Mouse (Mus musculus) naive thymus-derived CD4-positive, alpha-beta T cell, adult 2 months (primary cell): ENCODE results near the gene Cgas.
"Not testable (repeated sequence)": the region's sequence is repeated elsewhere in the genome, so short reads cannot be mapped to it uniquely, and the experiment has no call there.

ENCODE experiments used
- DNase-seq: peaks from one replicate; pipeline ENCODE4 v3.0.0-alpha.2; 2011; ENCODE audit warnings: low read depth

Cgas gene

DNA sequence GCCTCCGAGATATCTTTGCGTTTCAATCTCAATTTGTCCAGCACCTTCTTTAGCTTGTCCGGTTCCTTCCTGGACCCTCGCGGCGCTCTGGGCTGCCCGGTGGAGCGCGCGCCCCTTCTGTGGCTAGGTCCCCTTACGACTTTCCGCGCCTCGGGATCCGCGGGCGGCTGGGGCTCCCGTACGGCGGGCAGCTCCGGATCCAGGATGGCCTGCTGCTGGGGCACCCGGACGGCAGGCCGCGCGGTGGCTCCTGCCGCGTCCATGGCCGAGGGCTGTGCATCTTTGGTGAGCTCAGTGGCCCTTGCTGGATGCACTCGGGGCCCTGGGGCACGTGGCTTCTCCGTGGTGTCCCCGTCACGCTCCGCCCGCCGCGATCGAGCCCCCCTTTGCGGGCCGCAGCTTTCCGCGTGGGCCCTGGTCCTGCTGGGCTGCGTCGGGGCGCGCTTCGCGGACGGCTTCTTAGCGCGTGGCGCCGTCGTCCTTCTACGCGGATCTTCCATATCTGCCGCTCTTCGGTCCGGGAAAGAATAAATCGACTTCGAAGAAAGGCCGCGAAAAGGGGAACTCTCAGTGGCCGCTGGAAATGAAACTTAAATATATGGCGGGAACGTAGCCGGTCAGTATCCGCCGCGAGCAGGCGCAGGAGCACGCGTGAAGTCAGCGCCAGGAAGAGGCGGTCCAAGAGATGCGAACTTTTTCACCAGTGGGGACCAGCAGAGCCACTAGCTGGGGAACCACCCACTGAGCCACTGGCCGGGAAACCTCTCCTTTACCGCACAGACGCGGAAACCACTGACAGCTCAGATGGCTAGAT lies at the start of gene Cgas:
Gene Cgas (minus strand): TSS at position 659 of the 814 bp plus-strand sequence.
- peak; percentile 71 for DNase-seq

DNA sequence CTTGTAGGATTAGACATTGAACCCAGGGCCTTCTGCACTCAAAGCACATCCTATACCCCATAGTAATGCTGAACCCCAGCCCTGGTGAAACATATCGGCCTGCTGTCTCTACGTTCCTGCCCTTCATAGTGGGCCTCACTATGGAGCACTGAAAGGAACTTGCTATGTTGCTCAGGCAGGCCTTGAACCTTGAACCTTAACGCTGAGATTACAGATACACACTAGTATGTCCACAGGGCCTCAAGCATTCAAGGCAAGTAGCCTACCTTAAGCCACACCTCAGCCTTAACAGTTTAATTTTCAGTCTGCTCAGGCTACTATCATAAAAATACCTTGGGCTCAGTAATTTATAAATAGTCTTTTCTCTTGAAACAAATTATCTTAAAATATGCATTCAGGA lies 49.2 kb upstream of the Cgas start:
- no peak for DNase-seq

- no peak for DNase-seq
These were observed 48.1 kb upstream of the Cgas start for GRCm38 (mm10) chr9:78491169-78491568.

GRCm38 (mm10) chr9:78488890-78489420 lies 45.9 kb upstream of the Cgas start, which contains the start of gene Eef1a1:
Eef1a1 (minus strand) TSS chr9:78489151.
- peak; percentile 76 for DNase-seq

DNA sequence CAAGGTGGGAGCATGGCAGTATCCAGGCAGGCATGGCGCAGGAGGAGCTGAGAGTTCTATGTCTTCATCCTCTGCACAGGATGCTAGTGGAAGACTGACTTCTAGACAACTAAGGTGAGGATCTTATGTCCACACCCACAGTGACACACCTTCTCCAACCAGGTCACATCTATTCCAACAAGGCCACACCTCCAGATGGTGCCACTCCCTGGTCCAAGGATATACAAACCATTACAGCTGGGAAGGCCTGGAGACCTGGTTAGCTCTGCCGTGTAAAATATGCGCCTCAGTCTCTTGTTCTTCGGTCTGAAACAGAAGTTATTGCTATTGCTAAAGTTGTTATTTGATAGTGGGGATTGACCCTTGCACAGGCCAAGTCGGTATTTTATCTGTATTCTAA lies 45.0 kb upstream of the Cgas start:
- not testable (repeated sequence) for DNase-seq

DNA sequence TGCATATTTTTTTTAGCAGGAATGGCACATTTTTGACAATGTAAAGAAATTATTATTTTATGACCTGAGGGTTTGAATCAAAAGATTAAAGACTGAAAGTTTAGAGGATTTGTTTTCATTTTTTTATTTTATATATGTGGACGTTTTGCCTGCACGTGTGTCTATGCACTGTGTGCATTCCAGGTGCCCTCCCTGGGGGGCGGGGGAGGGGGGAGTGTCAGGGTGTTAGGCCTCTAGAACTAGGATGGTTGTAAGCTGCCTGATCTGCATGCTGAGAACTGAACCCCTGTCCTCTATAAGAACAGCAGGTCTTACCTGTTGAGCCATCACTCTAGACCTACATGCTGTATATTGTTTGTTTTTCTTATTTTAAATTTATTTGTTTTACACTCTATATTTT lies 41.6 kb upstream of the Cgas start:
- DNase-seq, result no peak

DNA sequence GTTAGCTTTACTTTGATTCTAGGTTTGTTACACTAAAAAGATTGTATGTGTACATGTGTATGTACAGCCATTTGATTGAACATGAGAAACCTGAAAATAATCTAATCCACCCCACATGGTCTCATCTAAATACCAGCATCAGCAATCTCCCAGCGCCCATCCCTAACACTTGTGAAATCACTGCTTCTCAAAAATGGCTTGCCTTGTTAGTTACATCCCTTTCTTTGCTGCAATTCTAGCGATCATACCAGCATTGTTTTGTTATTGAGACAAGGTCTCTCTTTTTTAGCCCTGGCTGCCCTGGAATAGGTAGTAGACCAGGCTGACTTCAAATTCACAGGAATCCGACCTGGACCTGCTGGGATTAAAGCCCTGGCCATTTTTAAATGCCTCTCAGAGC lies 39.3 kb upstream of the Cgas start:
- no peak for DNase-seq

- DNase-seq, result peak; percentile 97
These were observed 38.6 kb upstream of the Cgas start for GRCm38 (mm10) chr9:78481423-78482331.

DNA sequence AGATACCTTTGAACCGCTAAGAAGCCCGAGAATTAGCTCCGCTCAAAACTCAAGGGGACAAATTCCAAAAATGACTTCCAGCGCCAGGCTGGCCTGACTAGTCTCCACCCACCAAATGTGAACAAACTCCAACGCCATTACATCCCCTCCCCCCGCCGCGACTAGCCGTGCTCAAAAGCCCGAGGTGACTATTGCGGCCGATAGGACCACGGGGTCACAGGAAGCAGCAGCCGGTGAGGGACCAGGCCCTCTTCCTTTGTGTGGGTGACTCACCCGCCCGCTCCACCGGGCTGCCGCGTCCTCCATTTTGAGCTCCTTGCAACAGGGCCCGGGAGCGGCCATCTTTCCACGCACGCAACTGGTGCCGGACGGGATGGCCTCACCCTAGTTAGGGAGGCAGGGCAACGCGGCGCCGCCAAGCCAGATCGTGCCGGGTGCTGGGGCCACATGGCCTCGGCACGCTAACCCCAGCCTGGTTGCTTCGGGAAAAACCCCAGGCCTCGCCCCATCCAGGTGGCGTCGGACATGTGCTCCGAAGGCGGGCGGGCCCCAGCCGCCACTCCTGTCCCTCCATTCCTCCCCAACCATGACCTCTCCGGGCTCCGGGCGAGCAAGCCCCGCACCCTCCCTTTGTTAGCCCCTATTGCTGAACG lies 37.8 kb upstream of the Cgas start:
- peak; percentile 88 for DNase-seq

- DNase-seq, result peak; percentile 44
These were observed 37.2 kb upstream of the Cgas start for GRCm38 (mm10) chr9:78480227-78480626.

DNA sequence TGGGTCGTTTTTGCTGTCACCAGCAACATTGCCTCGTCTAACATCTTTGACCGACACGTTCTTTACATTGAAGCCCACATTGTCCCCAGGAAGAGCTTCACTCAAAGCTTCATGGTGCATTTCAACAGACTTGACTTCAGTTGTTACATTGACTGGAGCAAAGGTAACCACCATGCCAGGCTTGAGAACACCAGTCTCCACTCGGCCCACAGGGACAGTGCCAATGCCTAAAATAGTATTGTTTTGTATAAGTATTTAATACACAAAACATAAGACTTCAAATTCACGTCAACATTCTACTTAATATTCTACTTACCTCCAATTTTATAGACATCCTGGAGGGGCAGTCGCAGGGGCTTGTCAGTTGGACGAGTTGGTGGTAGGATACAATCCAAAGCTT lies 36.3 kb upstream of the Cgas start:
- DNase-seq, result peak; percentile 40

- DNase-seq, result peak; percentile 49
These were observed 35.1 kb upstream of the Cgas start for GRCm38 (mm10) chr9:78478009-78478605.

GRCm38 (mm10) chr9:78477021-78477551 lies 34.0 kb upstream of the Cgas start:
- peak; percentile 81 for DNase-seq

- peak; percentile 58 for DNase-seq
These were observed 33.5 kb upstream of the Cgas start for GRCm38 (mm10) chr9:78476531-78477020.

- DNase-seq, result peak; percentile 55
These were observed 32.8 kb upstream of the Cgas start for GRCm38 (mm10) chr9:78475873-78476272.

DNA sequence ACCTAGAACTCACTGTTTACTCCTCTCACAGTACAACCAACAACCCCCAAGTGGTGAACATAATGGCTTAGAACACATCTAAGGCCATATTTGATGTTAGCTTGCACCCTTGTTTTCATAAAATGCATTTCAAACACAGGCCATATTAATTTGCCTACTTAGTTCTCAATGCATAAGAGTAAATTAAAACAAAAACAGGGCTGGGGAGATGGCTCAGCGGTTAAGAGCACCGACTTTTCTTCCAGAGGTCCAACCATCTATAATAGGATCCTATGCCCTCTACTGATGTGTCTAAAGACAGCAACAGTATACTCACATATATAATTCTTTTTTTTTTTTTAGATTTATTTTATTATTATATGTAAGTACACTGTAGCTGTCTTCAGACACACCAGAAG lies 32.3 kb upstream of the Cgas start:
- no peak for DNase-seq

GRCm38 (mm10) chr9:78474771-78475382 lies 31.8 kb upstream of the Cgas start:
- DNase-seq, result peak; percentile 44

- peak; percentile 40 for DNase-seq
These were observed 31.2 kb upstream of the Cgas start for GRCm38 (mm10) chr9:78474270-78474669.

DNA sequence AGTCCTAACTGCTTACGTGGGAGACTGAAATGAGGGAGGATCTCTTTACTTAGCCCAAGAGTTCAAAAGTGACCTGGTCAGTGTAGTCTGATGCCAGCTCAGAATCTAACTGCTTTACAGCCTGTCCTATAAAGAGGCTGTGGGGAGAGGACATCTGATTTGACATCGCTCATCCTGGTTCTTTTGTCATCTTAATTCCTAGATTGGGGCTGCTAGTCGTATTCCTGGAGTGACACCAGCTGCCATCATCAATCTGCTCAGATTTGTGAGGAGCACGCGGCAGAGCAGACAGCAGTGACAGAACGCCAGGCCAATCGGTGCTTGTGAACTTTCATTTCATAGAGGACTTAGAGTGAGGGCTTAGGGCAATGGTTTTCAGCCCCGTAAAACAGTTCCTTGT lies 30.6 kb upstream of the Cgas start:
- no peak for DNase-seq

DNA sequence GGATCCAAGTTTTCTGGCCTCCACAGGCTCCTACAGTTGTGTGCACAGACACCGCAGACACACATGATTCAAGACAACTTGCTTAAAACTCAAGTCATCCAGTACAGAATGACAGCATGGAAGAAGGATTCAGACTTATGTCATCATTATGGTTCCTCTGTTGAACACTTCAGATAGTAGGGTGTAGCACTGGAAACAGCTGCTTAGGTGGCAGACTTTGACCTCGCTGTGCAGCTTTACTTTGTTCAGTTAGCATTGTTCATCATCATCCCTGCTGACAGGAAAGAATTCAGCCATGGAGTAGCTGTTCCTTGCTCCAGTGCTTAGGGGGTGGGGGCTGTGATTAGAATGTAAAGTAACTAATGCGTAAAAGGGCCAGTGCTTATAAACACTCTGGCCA lies 22.7 kb upstream of the Cgas start:
- DNase-seq, result no peak

DNA sequence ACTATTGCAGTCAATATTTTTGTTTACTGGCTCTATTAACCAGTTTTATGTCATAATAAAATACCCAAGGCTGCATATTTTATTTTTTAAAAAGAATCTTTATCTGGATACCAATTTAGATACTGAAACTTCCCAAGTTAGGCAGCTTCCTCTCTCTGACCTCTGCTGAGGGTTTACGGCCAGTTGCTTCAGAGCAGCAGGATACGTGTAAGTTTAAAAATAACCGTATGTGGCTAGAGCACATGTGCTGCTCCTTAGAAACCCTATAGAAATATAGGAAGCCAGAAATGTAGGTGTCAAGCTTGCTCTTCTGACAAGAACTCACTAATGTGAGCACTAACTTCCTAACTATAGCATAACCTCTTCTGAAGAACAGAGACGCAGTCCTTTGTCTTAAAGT lies 20.3 kb upstream of the Cgas start:
- DNase-seq, result no peak
